Mouse (Mus musculus) heart, postnatal 0 days (tissue): ENCODE results near the gene Hilpda.

Source experiments
- CTCF ChIP-seq: IDR thresholded peaks from 2 replicates; pipeline ENCODE4 v1.5.1; 2016; ENCODE audit warnings: antibody characterized with exemption, control low read depth, low read depth
- EP300 ChIP-seq: IDR thresholded peaks from 2 replicates; pipeline ENCODE4 v1.6.1; 2016; ENCODE audit warnings: antibody characterized with exemption, low read depth

DNA sequence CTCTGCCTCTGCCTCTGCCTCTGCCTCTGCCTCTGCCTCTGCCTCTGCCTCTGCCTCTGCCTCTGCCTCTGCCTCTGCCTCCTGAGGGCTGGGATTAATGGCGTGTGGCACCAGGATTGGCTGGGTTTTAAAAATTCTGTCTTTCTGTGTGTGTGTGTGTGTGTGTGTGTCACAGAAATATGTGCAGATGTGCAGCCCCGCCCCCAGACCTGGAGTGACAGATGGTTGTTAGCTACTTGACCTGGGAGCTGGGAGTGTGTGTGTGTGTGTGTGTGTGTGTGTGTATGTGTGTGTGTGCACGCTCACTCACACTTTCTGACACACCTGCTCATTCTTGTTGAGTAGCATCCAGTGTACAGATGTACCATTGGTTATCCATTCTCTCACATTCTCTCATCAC lies 38.6 kb upstream of the Hilpda start:
- no peak for TF ChIP-seq CTCF
- no peak for TF ChIP-seq EP300
